Mouse (Mus musculus): ENCODE results near the gene Fbxl2.

GRCm38 (mm10) chr9:113984946-113985620 is 60.9 kb downstream of the Fbxl2 start:
- TF ChIP-seq POLR2A (IDR thresholded peaks at IDR 0.05; ENCODE audit: extremely low read depth, insufficient read depth, low read length) (no peak), CTCF (IDR thresholded peaks at IDR 0.05; ENCODE audit: extremely low read depth, insufficient read depth, low read length) (no peak)

Data from cortical plate, adult 2 months (tissue).